Mouse (Mus musculus) limb, embryonic 13.5 days (tissue): ENCODE results near the gene Rccd1. TPM values are rescaled to one million over a fixed set of nuclear protein-coding genes. Genes with fewer than 3 reads are reported as not detected.

ENCODE experiments used
- ATAC-seq: fragments of 200-750 bp; cut with Nextera tagmentation; 2 replicates; pipeline ENCODE4 v1.8.0; 2017; ENCODE audit warnings: low read depth, moderate number of reproducible peaks, moderate TSS enrichment; ENCODE audit not compliant: low FRiP score
- H3K27ac ChIP-seq: fragments of 300-500 bp; sonication (generic); 2 replicates; pipeline ENCODE4 v1.5.1; 2015; ENCODE audit warnings: inconsistent platforms, mild to moderate bottlenecking, moderate library complexity
- H3K27me3 ChIP-seq: fragments of 300-500 bp; sonication (generic); 2 replicates; pipeline ENCODE4 v1.6.1; 2015; ENCODE audit warnings: mild to moderate bottlenecking, inconsistent platforms
- H3K36me3 ChIP-seq: fragments of 300-500 bp; sonication (generic); 2 replicates; pipeline ENCODE4 v1.6.1; 2015; ENCODE audit warnings: inconsistent platforms, mild to moderate bottlenecking, moderate library complexity
- H3K4me1 ChIP-seq: fragments of 300-500 bp; sonication (generic); 2 replicates; pipeline ENCODE4 v1.6.1; 2015; ENCODE audit warnings: inconsistent platforms
- H3K4me2 ChIP-seq: fragments of 300-500 bp; sonication (generic); replicated peaks from 2 replicates; pipeline ENCODE4 v1.6.1; 2015; ENCODE audit warnings: inconsistent platforms, mild to moderate bottlenecking, moderate library complexity
- H3K4me3 ChIP-seq: fragments of 300-500 bp; sonication (generic); 2 replicates; pipeline ENCODE4 v1.5.1; 2015; ENCODE audit warnings: moderate library complexity, mild to moderate bottlenecking, inconsistent platforms
- H3K9ac ChIP-seq: fragments of 300-500 bp; sonication (generic); 2 replicates; pipeline ENCODE4 v1.6.1; 2015; ENCODE audit warnings: mild to moderate bottlenecking, inconsistent platforms
- H3K9me3 ChIP-seq: fragments of 300-500 bp; sonication (generic); 2 replicates; pipeline ENCODE4 v1.6.1; 2016; ENCODE audit warnings: inconsistent platforms
- WGBS: fragments of 180-500 bp; shearing (Covaris S2); methylation state at CpG from one replicate; pipeline ENCODE4 v1.1.7; 2015; 5-methylcytosine and 5-hydroxymethylcytosine counted together
- polyA plus RNA-seq: library from polyadenylated mRNA; unstranded; fragments of >200 nt; fragmentation: Nextera tagmentation; extraction: Ambion mirVana; gene quantifications from 2 replicates; pipeline ENCODE4 v1.2.1, GENCODE M21; 2015

The Rccd1 gene
- polyA plus RNA-seq, 1 experiment from 2014 or later: 12.3 TPM

DNA sequence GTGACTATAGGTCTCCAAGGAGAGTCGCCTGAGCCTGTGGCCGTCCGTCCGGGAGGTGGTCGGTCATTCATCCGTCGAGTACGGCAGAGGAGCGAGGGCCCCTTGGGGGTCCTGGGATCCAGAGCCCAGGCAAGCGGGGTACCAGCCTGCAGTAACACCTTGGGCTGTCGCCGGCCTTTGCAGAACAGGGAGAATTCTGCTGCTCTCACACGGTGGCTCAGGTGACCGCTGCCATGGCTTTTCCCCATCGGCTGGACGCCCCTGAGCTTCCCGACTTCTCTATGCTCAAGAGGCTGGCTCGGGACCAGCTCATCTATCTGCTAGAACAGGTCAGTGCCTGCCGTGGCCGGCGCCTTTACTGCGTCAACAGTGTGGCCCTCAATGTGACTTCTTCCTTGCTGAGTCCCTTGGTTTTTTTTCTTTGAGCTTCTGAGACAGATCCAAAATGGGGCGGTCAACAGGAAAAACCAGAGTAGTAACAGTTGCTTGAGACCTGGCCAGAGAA, 54.5 kb downstream of the Rccd1 start:
- H3K9me3 ChIP-seq: peaks cover 12% of the 10 kb centered on the region
- H3K27me3 ChIP-seq: no peaks in the 10 kb centered on the region
- H3K27ac ChIP-seq: peak overlapping the region; percentile 28; the same call in 1 of the 2 replicates
- H3K4me3 ChIP-seq: peak overlapping the region; percentile 91
- ATAC-seq: no peak; the same call in 1 of the 2 replicates
- peaks cover 47% of the 10 kb centered on the region for H3K36me3 ChIP-seq
- peak overlapping the region; percentile 84 for H3K9ac ChIP-seq
- under 1% methylated on average over 23 of the region's 23 CpGs for WGBS
- H3K4me1 ChIP-seq: peaks cover 20% of the 10 kb centered on the region
- H3K4me2 ChIP-seq: peak overlapping the region; percentile 96

DNA sequence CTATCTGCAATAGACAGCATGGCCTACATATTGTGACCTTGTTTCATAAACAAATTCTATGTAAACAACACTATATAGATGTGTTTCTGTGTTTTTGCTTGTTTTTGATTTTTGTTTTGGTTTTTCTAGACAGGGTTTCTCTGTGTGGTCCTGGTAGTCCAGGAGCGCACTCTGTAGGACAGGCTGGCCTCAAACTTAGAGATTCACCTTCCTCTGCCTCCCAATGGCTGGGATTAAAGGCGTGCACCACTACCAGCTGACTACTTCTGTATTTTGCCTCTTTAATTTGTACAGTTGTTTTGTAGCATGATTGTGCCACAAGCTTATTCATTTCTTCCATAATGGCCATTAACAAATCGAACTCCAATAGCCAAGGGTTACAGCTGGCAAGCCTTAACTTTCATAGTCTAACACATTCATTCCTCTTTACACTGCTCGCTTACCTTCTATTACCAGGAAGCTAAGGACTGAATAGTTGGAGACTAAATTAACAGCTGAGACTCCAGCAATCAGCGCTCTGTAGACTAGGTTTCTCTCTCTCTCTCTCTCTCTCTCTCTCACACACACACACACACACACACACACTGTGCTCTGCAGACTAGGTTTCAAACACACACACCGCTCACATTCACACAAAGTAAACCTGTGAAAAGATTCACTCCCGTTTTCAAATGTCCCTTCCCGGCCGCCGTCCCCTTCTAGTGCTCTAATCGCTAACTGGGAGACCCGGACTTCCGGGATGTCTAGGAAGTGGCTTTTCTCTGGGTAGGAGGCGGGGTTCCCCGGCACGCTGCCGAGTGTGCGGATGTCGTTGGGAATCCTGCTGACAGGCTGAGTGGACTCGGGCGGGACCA, 55.1 kb downstream of the Rccd1 start, which contains the start of gene Vps33b:
Gene Vps33b, plus strand, starts transcription at position 753 of the 854 bp plus-strand sequence.
- H3K4me1 ChIP-seq: peaks cover 20% of the 10 kb centered on the region
- 6% methylated on average over 21 of the region's 21 CpGs for WGBS
- H3K27me3 ChIP-seq: no peaks in the 10 kb centered on the region
- H3K9me3 ChIP-seq: peaks cover 5% of the 10 kb centered on the region; the same call in 1 of the 2 replicates
- H3K4me2 ChIP-seq: peak within 1 kb of the TSS; percentile 96
- ATAC-seq: peak; percentile 87
- H3K4me3 ChIP-seq: peak within 1 kb of the TSS; percentile 91
- H3K27ac ChIP-seq: peak within 1 kb of the TSS; percentile 74
- H3K36me3 ChIP-seq: peaks cover 47% of the 10 kb centered on the region
- peak within 1 kb of the TSS; percentile 84 for H3K9ac ChIP-seq

DNA sequence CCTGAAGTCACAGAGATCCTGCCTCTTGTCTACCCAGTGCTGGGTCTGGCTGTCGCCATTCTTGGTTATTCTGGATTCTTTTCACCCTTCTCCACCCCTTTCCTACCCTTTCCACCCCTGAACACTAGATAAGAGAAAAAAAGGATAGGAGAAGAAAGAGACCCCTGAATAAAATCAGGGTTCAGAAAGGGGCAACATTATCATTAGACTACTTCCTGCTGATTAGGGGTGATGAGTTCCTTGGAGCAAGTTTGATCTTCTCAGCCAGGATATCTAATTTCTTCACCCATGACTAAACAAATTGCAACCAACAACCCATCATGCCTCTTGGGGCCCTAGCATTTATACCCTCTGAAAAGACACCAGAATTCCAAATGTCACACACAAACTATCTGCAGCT, 56.5 kb downstream of the Rccd1 start:
- no peak overlapping the region for H3K27ac ChIP-seq
- H3K36me3 ChIP-seq: peaks cover 43% of the 10 kb centered on the region
- no peak overlapping the region for H3K9ac ChIP-seq
- H3K4me2 ChIP-seq: no peak overlapping the region
- peaks cover 20% of the 10 kb centered on the region for H3K4me1 ChIP-seq
- ATAC-seq: no peak
- no peaks in the 10 kb centered on the region for H3K27me3 ChIP-seq
- H3K9me3 ChIP-seq: no peaks in the 10 kb centered on the region
- WGBS: 73% methylated on average over 1 of the region's 1 CpGs
- H3K4me3 ChIP-seq: no peak overlapping the region

DNA sequence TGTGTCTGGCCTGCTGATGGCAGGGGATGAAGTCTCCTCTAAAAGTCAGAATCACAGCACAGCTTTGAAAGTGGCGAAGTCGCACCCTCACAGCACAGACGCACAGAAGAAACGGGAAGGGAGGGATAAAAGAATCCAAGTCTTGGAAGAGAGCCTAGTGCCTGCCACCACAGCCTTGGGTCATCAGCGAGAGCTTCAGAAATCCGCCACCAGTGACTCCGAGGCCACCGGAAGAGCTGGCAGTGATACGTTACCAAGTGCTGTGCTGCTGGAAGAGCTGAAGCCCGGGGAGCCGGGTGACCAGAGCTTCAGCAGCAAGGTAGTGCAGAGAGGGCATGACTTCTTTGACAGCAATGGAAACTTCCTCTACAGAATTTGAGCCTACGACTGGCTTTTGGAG, 59.6 kb downstream of the Rccd1 start:
- H3K9me3 ChIP-seq: no peaks in the 10 kb centered on the region
- no peak for ATAC-seq
- WGBS: 92% methylated on average over 12 of the region's 12 CpGs
- H3K36me3 ChIP-seq: peaks cover 38% of the 10 kb centered on the region
- H3K4me1 ChIP-seq: peaks cover 20% of the 10 kb centered on the region
- no peak overlapping the region for H3K4me2 ChIP-seq
- peaks cover 5% of the 10 kb centered on the region for H3K27me3 ChIP-seq
- H3K4me3 ChIP-seq: no peak overlapping the region
- no peak overlapping the region for H3K27ac ChIP-seq
- no peak overlapping the region for H3K9ac ChIP-seq

DNA sequence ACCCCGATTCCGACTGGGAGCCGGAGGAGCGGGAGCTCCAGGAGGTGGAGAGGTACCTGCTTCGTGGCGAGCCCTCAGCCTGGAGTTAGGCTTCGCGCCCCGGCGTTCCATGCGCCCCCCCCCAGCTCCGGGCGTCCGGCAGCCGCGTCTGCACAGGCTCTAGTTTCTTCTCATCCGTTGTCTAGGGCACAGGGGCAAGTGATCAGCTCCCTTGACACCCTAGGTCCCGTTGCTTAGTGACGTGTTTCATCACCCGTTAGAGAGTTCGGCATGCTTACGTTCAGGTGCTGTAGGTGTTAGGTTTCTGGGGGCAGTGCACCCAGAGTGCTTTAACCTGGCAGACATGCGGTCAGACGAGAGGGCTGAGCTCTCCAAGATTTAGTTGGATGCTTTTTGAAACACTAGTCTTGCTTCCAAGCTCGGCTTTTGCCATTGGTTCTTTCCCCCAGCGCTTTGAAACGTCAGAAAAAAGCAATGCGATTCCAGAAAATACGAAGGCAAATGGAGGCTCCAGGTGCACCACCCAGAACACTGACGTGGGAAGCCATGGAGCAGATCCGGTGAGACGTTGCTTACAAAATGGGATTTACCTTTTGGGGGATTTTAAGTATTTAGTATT, 62.8 kb downstream of the Rccd1 start:
- WGBS: 1% methylated on average over 32 of the region's 32 CpGs
- peak; percentile 74 for ATAC-seq
- no peaks in the 10 kb centered on the region for H3K9me3 ChIP-seq
- H3K27ac ChIP-seq: peak overlapping the region; percentile 56; the same call in 1 of the 2 replicates
- H3K4me1 ChIP-seq: peaks cover 13% of the 10 kb centered on the region
- H3K27me3 ChIP-seq: peaks cover 28% of the 10 kb centered on the region
- H3K36me3 ChIP-seq: peaks cover 33% of the 10 kb centered on the region
- H3K4me3 ChIP-seq: peak overlapping the region; percentile 89
- peak overlapping the region; percentile 85 for H3K4me2 ChIP-seq
- H3K9ac ChIP-seq: peak overlapping the region; percentile 85

DNA sequence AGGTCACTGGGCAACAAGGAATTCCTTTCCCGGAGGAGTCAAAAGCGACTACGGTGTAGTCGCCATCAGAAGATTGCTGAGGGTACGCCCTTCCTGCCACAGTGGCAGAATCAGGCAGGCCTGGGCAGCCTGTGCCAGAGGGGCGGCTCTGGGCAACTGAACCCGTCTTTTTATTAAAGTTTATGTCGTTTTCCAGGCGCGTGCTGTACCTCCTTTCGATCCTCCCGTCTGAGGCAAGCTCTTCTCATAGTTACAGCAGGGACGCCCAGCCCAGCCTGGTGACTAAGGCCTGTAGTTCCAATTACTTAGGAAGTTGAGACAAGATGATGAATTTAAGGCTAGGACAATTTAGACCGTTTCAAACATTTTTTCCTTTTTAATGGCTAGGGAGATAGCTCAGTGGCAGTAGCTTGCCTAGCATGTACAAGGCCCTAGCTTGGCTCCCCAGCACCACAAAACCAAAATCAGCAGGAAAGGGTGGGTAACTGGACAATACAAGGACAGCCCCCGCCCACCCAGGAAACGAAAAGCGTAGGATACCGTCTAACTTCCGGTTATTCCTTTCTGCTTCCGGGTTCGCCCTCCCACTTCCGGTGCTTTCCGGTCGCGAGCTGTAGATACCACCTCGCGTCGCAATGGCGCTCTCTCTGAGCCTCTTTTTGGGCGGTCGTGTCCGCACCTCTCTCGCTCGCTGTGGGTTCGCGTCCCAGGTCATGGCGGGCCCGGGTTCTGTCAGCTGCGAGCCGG, 63.5 kb downstream of the Rccd1 start, which contains the start of gene Ngrn:
Gene Ngrn, plus strand, starts transcription at position 591 of the 747 bp plus-strand sequence.
- peak within 1 kb of the TSS; percentile 85 for H3K9ac ChIP-seq
- peaks cover 26% of the 10 kb centered on the region for H3K36me3 ChIP-seq
- peak within 1 kb of the TSS; percentile 85 for H3K4me2 ChIP-seq
- peak within 1 kb of the TSS; percentile 56; the same call in 1 of the 2 replicates for H3K27ac ChIP-seq
- peak; percentile 93 for ATAC-seq
- peaks cover 31% of the 10 kb centered on the region for H3K27me3 ChIP-seq
- H3K4me1 ChIP-seq: peaks cover 13% of the 10 kb centered on the region
- H3K9me3 ChIP-seq: no peaks in the 10 kb centered on the region
- peak within 1 kb of the TSS; percentile 89 for H3K4me3 ChIP-seq
- WGBS: 25% methylated on average over 40 of the region's 40 CpGs

DNA sequence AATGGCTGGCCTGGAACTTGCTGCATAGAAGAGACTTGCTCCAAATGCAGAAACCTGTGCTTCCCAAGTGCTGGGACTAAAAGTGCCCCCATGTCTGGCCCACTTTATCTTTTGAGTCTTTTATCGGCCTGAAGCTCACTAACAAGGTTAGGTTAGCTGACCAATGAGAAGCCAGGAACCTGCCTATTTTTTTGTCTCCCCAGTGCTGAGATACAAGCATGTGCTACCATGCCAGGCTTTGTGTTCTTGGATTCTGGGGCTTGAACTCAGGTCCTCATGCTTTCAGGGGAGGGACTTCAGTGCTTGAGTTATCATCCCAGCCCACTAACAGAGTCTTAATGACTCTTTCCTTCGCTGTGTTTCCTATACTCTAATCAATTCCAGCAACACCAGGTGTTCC, 66.5 kb downstream of the Rccd1 start:
- H3K9me3 ChIP-seq: no peaks in the 10 kb centered on the region
- no peak overlapping the region for H3K4me3 ChIP-seq
- WGBS: 51% methylated on average over 2 of the region's 2 CpGs
- no peak overlapping the region for H3K9ac ChIP-seq
- H3K36me3 ChIP-seq: no peaks in the 10 kb centered on the region
- no peak for ATAC-seq
- H3K27ac ChIP-seq: no peak overlapping the region
- peaks cover 13% of the 10 kb centered on the region for H3K4me1 ChIP-seq
- peaks cover 37% of the 10 kb centered on the region for H3K27me3 ChIP-seq
- H3K4me2 ChIP-seq: no peak overlapping the region

DNA sequence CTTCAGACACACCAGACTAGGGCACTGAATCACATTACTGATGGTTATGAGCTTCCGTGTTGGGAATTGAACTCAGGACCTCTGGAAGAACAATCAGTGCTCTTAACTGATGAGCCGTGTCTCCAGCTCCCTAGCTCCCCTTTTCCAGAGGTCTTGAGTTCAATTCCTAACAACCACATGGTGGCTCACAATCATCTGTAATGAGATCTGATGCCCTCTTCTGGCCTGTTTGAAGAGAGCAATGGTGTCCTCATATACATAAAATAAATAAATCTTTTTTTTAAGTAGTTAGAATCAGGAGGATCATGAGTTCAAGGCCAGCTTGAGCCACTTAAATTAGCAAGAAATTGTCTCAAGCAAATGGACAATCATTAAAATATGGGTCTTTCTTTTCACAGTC, 68.3 kb downstream of the Rccd1 start:
- no peak for ATAC-seq
- no peak overlapping the region for H3K27ac ChIP-seq
- H3K9ac ChIP-seq: no peak overlapping the region
- no peak overlapping the region for H3K4me2 ChIP-seq
- H3K4me3 ChIP-seq: no peak overlapping the region
- no peaks in the 10 kb centered on the region for H3K36me3 ChIP-seq
- WGBS: 78% methylated on average over 2 of the region's 2 CpGs
- no peaks in the 10 kb centered on the region for H3K9me3 ChIP-seq
- H3K4me1 ChIP-seq: peaks cover 5% of the 10 kb centered on the region; the same call in 1 of the 2 replicates
- peaks cover 37% of the 10 kb centered on the region for H3K27me3 ChIP-seq

DNA sequence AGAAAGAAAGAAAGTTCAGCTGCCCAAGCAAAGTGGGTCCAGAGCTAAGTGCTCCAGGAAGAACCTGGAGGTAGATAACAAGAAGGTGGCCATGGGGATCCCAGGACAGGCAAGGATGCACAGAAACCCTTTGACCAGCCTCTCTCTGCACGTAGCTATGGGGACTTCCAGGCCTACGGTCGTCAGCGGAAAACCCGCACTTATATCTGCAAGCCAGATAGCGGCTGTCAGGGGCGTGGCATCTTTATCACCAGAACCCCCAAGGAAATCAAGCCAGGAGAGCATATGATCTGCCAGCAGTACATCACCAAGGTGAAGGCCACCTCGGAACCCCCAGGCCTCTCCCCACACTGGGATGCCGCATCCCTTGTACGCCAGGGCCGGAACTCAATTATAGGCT, 71.4 kb downstream of the Rccd1 start:
- Histone ChIP-seq H3K4me3 (no peak overlapping the region), H3K27me3 (peaks cover 15% of the 10 kb centered on the region), H3K36me3 (no peaks in the 10 kb centered on the region), H3K4me1 (no peaks in the 10 kb centered on the region), H3K4me2 (no peak overlapping the region), H3K27ac (no peak overlapping the region), H3K9me3 (no peaks in the 10 kb centered on the region), H3K9ac (no peak overlapping the region)
- 87% methylated on average over 11 of the region's 11 CpGs for WGBS
- no peak for ATAC-seq

DNA sequence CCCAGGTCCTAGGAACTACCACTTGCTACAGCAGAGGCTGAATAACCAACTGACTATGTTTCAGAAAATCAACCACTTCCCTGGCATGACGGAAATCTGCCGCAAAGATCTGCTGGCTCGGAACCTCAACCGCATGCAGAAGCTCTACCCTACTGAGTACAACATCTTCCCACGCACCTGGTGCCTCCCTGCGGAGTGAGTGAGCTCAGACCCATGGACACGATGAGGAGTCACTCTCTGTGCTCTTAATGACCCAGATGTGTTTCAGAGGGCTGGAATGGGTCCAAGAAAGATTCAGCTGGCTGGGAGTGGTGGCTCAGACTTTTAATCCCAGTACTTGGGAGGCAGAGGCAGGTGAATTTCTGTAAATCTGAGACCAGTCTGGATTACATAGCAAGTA, 71.8 kb downstream of the Rccd1 start:
- WGBS: 78% methylated on average over 7 of the region's 7 CpGs
- Histone ChIP-seq H3K27ac (no peak overlapping the region), H3K4me3 (no peak overlapping the region), H3K36me3 (no peaks in the 10 kb centered on the region), H3K4me1 (no peaks in the 10 kb centered on the region), H3K9me3 (no peaks in the 10 kb centered on the region), H3K4me2 (no peak overlapping the region), H3K27me3 (peaks cover 15% of the 10 kb centered on the region), H3K9ac (no peak overlapping the region)
- ATAC-seq: no peak

DNA sequence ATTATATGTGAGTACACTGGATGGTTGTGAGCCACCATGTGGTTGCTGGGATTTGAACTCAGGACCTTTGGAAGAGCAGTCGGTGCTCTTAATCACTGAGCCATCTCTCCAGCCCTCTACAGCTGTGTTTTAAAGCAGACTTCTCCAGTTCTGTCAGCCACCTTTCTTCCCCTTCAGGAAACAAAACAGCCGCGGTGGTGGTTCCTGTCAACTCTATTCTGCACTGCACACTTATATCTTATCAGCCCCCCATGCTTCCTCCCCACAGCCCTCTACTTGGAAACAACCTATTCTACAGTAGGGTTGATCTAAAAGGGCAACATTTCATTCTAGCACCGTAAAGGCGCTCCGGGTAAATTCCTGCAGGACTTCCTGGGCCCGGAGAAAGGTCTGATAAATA, 77.4 kb downstream of the Rccd1 start:
- WGBS: 66% methylated on average over 7 of the region's 7 CpGs
- peak overlapping the region; percentile 65 for H3K4me2 ChIP-seq
- no peak overlapping the region for H3K9ac ChIP-seq
- no peaks in the 10 kb centered on the region for H3K27me3 ChIP-seq
- no peaks in the 10 kb centered on the region for H3K9me3 ChIP-seq
- H3K4me1 ChIP-seq: peaks cover 3% of the 10 kb centered on the region; the same call in 1 of the 2 replicates
- ATAC-seq: no peak
- H3K27ac ChIP-seq: no peak overlapping the region
- peak overlapping the region; percentile 61 for H3K4me3 ChIP-seq
- no peaks in the 10 kb centered on the region for H3K36me3 ChIP-seq
